Mouse (Mus musculus): ENCODE data around the gene Fgfr2. TPM values are rescaled to one million over a fixed set of nuclear protein-coding genes. Genes with fewer than 3 reads are reported as not detected.
"Not testable (repeated sequence)": the region's sequence is repeated elsewhere in the genome, so short reads cannot be mapped to it uniquely, and the experiment has no call there.

Fgfr2 gene
- polyA plus RNA-seq, 1 experiment from 2014 or later = 93.6 TPM

- not testable (repeated sequence) for H3K9ac ChIP-seq (ENCODE audit: low read length); H3K27ac ChIP-seq (ENCODE audit: low read depth, low read length); H3K4me3 ChIP-seq (ENCODE audit: low read depth, low read length); ATAC-seq (replicated peaks; ENCODE audit: low FRiP score); H3K4me1 ChIP-seq (replicated peaks; ENCODE audit: control insufficient read depth, insufficient read depth, low read length); H3K4me2 ChIP-seq (ENCODE audit: low read depth, low read length, severe bottlenecking); H3K36me3 ChIP-seq (ENCODE audit: control insufficient read depth, insufficient read depth, low read length); H3K9me3 ChIP-seq (ENCODE audit: control insufficient read depth, low read length); H3K27me3 ChIP-seq (ENCODE audit: control insufficient read depth, insufficient read depth, low read length); DNase-seq (ENCODE audit: low spot score)
- 83% methylated on average over 9 of the region's 9 CpGs for WGBS
These were observed 2065.2 kb downstream of the Fgfr2 start for GRCm38 (mm10) chr7:131057918-131058317.

- Histone ChIP-seq H3K36me3 (ENCODE audit: control insufficient read depth, insufficient read depth, low read length) (no peaks in the 10 kb centered on the region), H3K4me3 (ENCODE audit: low read depth, low read length) (no peak overlapping the region), H3K9me3 (ENCODE audit: control insufficient read depth, low read length) (no peaks in the 10 kb centered on the region), H3K9ac (ENCODE audit: low read length) (no peak overlapping the region), H3K4me1 (replicated peaks; ENCODE audit: control insufficient read depth, insufficient read depth, low read length) (no peaks in the 10 kb centered on the region), H3K27me3 (ENCODE audit: control insufficient read depth, insufficient read depth, low read length) (no peaks in the 10 kb centered on the region), H3K4me2 (ENCODE audit: low read depth, low read length, severe bottlenecking) (no peak overlapping the region), H3K27ac (ENCODE audit: low read depth, low read length) (no peak overlapping the region)
- peak; percentile 57 for DNase-seq (ENCODE audit: low spot score)
- ATAC-seq (replicated peaks; ENCODE audit: low FRiP score) = no peak
These were observed 2068.3 kb downstream of the Fgfr2 start for GRCm38 (mm10) chr7:131054808-131055370.

- WGBS = 82% methylated on average over 8 of the region's 8 CpGs
- not testable (repeated sequence) for H3K4me3 ChIP-seq (ENCODE audit: low read depth, low read length); H3K4me1 ChIP-seq (replicated peaks; ENCODE audit: control insufficient read depth, insufficient read depth, low read length); H3K9me3 ChIP-seq (ENCODE audit: control insufficient read depth, low read length); H3K36me3 ChIP-seq (ENCODE audit: control insufficient read depth, insufficient read depth, low read length); H3K9ac ChIP-seq (ENCODE audit: low read length); H3K27ac ChIP-seq (ENCODE audit: low read depth, low read length); H3K4me2 ChIP-seq (ENCODE audit: low read depth, low read length, severe bottlenecking); H3K27me3 ChIP-seq (ENCODE audit: control insufficient read depth, insufficient read depth, low read length); DNase-seq (ENCODE audit: low spot score); ATAC-seq (replicated peaks; ENCODE audit: low FRiP score)
These were observed 2073.3 kb downstream of the Fgfr2 start for GRCm38 (mm10) chr7:131049829-131050228.

GRCm38 (mm10) chr7:131045258-131045835 lies 2077.8 kb downstream of the Fgfr2 start:
- H3K4me1 ChIP-seq (replicated peaks; ENCODE audit: control insufficient read depth, insufficient read depth, low read length); H3K36me3 ChIP-seq (ENCODE audit: control insufficient read depth, insufficient read depth, low read length); H3K9ac ChIP-seq (ENCODE audit: low read length); H3K27me3 ChIP-seq (ENCODE audit: control insufficient read depth, insufficient read depth, low read length); H3K9me3 ChIP-seq (ENCODE audit: control insufficient read depth, low read length); ATAC-seq (replicated peaks; ENCODE audit: low FRiP score); H3K4me3 ChIP-seq (ENCODE audit: low read depth, low read length); H3K27ac ChIP-seq (ENCODE audit: low read depth, low read length); H3K4me2 ChIP-seq (ENCODE audit: low read depth, low read length, severe bottlenecking); DNase-seq (ENCODE audit: low spot score): not testable (repeated sequence)
- WGBS = 34% methylated on average over 3 of the region's 3 CpGs

GRCm38 (mm10) chr7:131042657-131043056 lies 2080.5 kb downstream of the Fgfr2 start:
- DNase-seq (ENCODE audit: low spot score) (no peak), ATAC-seq (replicated peaks; ENCODE audit: low FRiP score) (no peak)
- Histone ChIP-seq H3K4me1 (replicated peaks; ENCODE audit: control insufficient read depth, insufficient read depth, low read length) (no peaks in the 10 kb centered on the region), H3K27ac (ENCODE audit: low read depth, low read length) (no peak overlapping the region), H3K27me3 (ENCODE audit: control insufficient read depth, insufficient read depth, low read length) (no peaks in the 10 kb centered on the region), H3K9me3 (ENCODE audit: control insufficient read depth, low read length) (no peaks in the 10 kb centered on the region), H3K36me3 (ENCODE audit: control insufficient read depth, insufficient read depth, low read length) (no peaks in the 10 kb centered on the region), H3K9ac (ENCODE audit: low read length) (no peak overlapping the region), H3K4me3 (ENCODE audit: low read depth, low read length) (no peak overlapping the region), H3K4me2 (ENCODE audit: low read depth, low read length, severe bottlenecking) (no peak overlapping the region)
- WGBS = 58% methylated on average over 1 of the region's 1 CpGs

GRCm38 (mm10) chr7:131040760-131041159 lies 2082.4 kb downstream of the Fgfr2 start:
- WGBS = 93% methylated on average over 8 of the region's 8 CpGs
- H3K4me3 ChIP-seq (ENCODE audit: low read depth, low read length) = not testable (repeated sequence)

GRCm38 (mm10) chr7:131037083-131037482 lies 2086.1 kb downstream of the Fgfr2 start:
- no peak overlapping the region for H3K4me3 ChIP-seq (ENCODE audit: low read depth, low read length)
- no peaks in the 10 kb centered on the region for H3K4me1 ChIP-seq (replicated peaks; ENCODE audit: control insufficient read depth, insufficient read depth, low read length)
- ATAC-seq (replicated peaks; ENCODE audit: low FRiP score) (no peak), DNase-seq (ENCODE audit: low spot score) (no peak)
- H3K4me2 ChIP-seq (ENCODE audit: low read depth, low read length, severe bottlenecking) = no peak overlapping the region
- no peak overlapping the region for H3K27ac ChIP-seq (ENCODE audit: low read depth, low read length)
- H3K36me3 ChIP-seq (ENCODE audit: control insufficient read depth, insufficient read depth, low read length) = no peaks in the 10 kb centered on the region
- H3K27me3 ChIP-seq (ENCODE audit: control insufficient read depth, insufficient read depth, low read length) = no peaks in the 10 kb centered on the region
- WGBS = 88% methylated on average over 2 of the region's 2 CpGs
- H3K9me3 ChIP-seq (ENCODE audit: control insufficient read depth, low read length) = no peaks in the 10 kb centered on the region
- no peak overlapping the region for H3K9ac ChIP-seq (ENCODE audit: low read length)

More at GRCm38 (mm10) chr7:131040760-131041159, 2082.4 kb downstream of the Fgfr2 start:
- not testable (repeated sequence) for H3K4me1 ChIP-seq (replicated peaks; ENCODE audit: control insufficient read depth, insufficient read depth, low read length); ATAC-seq (replicated peaks; ENCODE audit: low FRiP score); H3K36me3 ChIP-seq (ENCODE audit: control insufficient read depth, insufficient read depth, low read length); H3K27ac ChIP-seq (ENCODE audit: low read depth, low read length); H3K9ac ChIP-seq (ENCODE audit: low read length); DNase-seq (ENCODE audit: low spot score); H3K4me2 ChIP-seq (ENCODE audit: low read depth, low read length, severe bottlenecking); H3K27me3 ChIP-seq (ENCODE audit: control insufficient read depth, insufficient read depth, low read length); H3K9me3 ChIP-seq (ENCODE audit: control insufficient read depth, low read length)

GRCm38 (mm10) chr7:131036396-131036795 lies 2086.8 kb downstream of the Fgfr2 start:
- H3K27me3 ChIP-seq (ENCODE audit: control insufficient read depth, insufficient read depth, low read length) = no peaks in the 10 kb centered on the region
- WGBS = 90% methylated on average over 3 of the region's 3 CpGs

GRCm38 (mm10) chr7:131031755-131032154 lies 2091.4 kb downstream of the Fgfr2 start, which contains the start of gene Dmbt1:
Dmbt1 (plus strand) TSS chr7:131032053.
- Histone ChIP-seq H3K4me2 (ENCODE audit: low read depth, low read length, severe bottlenecking) (no peak within 1 kb of the TSS), H3K4me1 (replicated peaks; ENCODE audit: control insufficient read depth, insufficient read depth, low read length) (no peaks in the 10 kb centered on the region), H3K9me3 (ENCODE audit: control insufficient read depth, low read length) (no peaks in the 10 kb centered on the region), H3K4me3 (ENCODE audit: low read depth, low read length) (no peak within 1 kb of the TSS), H3K27me3 (ENCODE audit: control insufficient read depth, insufficient read depth, low read length) (no peaks in the 10 kb centered on the region), H3K9ac (ENCODE audit: low read length) (no peak within 1 kb of the TSS), H3K36me3 (ENCODE audit: control insufficient read depth, insufficient read depth, low read length) (no peaks in the 10 kb centered on the region), H3K27ac (ENCODE audit: low read depth, low read length) (no peak within 1 kb of the TSS)
- 90% methylated on average over 5 of the region's 5 CpGs for WGBS
- DNase-seq (ENCODE audit: low spot score) (no peak), ATAC-seq (replicated peaks; ENCODE audit: low FRiP score) (no peak)

More at GRCm38 (mm10) chr7:131036396-131036795, 2086.8 kb downstream of the Fgfr2 start:
- Histone ChIP-seq H3K4me1 (replicated peaks; ENCODE audit: control insufficient read depth, insufficient read depth, low read length) (no peaks in the 10 kb centered on the region), H3K4me2 (ENCODE audit: low read depth, low read length, severe bottlenecking) (no peak overlapping the region), H3K9me3 (ENCODE audit: control insufficient read depth, low read length) (no peaks in the 10 kb centered on the region), H3K9ac (ENCODE audit: low read length) (no peak overlapping the region), H3K36me3 (ENCODE audit: control insufficient read depth, insufficient read depth, low read length) (no peaks in the 10 kb centered on the region), H3K4me3 (ENCODE audit: low read depth, low read length) (no peak overlapping the region), H3K27ac (ENCODE audit: low read depth, low read length) (no peak overlapping the region)
- ATAC-seq (replicated peaks; ENCODE audit: low FRiP score) (no peak), DNase-seq (ENCODE audit: low spot score) (no peak)
